Mouse (Mus musculus) B cell, adult 67 days (primary cell): Measurements from ENCODE around the gene Ecd. TPM values are rescaled to one million over a fixed set of nuclear protein-coding genes. Genes with fewer than 3 reads are reported as not detected.

ENCODE experiments used
- total RNA-seq, 2 experiments: library from RNA; stranded (reverse); gene quantifications; 4 replicates each; pipeline ENCODE4 v1.2.4; 2023

Gene Ecd
- 10 to 100 TPM; 53.1 to 53.9 TPM for total RNA-seq

GRCm38 (mm10) chr14:20347991-20348541 is at the start of gene Ecd, which contains the start of gene Fam149b:
Ecd (minus strand) TSS chr14:20348121.
Fam149b (plus strand) TSS chr14:20348162.

GRCm38 (mm10) chr14:20393205-20393913 is 45.4 kb upstream of the Ecd start, which contains the start of gene Mrps16:
Mrps16 (minus strand) TSS chr14:20393634.

GRCm38 (mm10) chr14:20388441-20389129 is 40.7 kb upstream of the Ecd start, which contains the start of gene Dnajc9:
Dnajc9 (minus strand) TSS chr14:20388910.

GRCm38 (mm10) chr14:20294117-20294892 is 53.6 kb downstream of the Ecd start, which contains the start of gene Nudt13:
Nudt13 (plus strand) TSS chr14:20294697.

Other genes starting within 250 kb of the Ecd start
- gene Saysd1, start 209.6 kb downstream of the Ecd start, total RNA-seq = 1 to 10 TPM; 3.7 to 8.4 TPM
- 10 to 100 TPM; 22.9 to 23.6 TPM for gene Kcnk5, start 166.3 kb downstream of the Ecd start, total RNA-seq
- not detected for gene Kcnk16, start 78.9 kb downstream of the Ecd start, total RNA-seq
- gene Nudt13, start 53.4 kb downstream of the Ecd start, total RNA-seq = 10 to 100 TPM; 23.9 to 28.9 TPM
- 10 to 100 TPM; 33.6 to 50.8 TPM for gene Fam149b, start within 50 bp of the Ecd start, total RNA-seq
- 10 to 100 TPM; 84.5 to 98.3 TPM for gene Dnajc9, start 40.8 kb upstream of the Ecd start, total RNA-seq
- gene Mrps16, start 45.5 kb upstream of the Ecd start, total RNA-seq = 10 to 100 TPM; 38.4 to 38.9 TPM
- 1 to 10 TPM; 1.1 to 1.2 TPM for gene Cfap70, start 104.1 kb upstream of the Ecd start, total RNA-seq
- 10 to 100 TPM; 57.4 to 67.5 TPM for gene Anxa7, start 132.0 kb upstream of the Ecd start, total RNA-seq
- 1 to 10 TPM; 5.6 to 8.4 TPM for gene Mss51, start 148.8 kb upstream of the Ecd start, total RNA-seq
- 100 to 1,000 TPM; 109 to 120 TPM for gene Ppp3cb, start 198.5 kb upstream of the Ecd start, total RNA-seq